Mouse (Mus musculus) G1E (cell line): ENCODE results near the gene Gpbp1.

Experiments
- CTCF ChIP-seq: IDR thresholded peaks from 2 replicates; pipeline ENCODE4 v1.5.1; 2012; ENCODE audit warnings: low read depth, low read length, inconsistent platforms, mixed read lengths
- GATA1 ChIP-seq: IDR thresholded peaks from 2 replicates; pipeline ENCODE4 v1.6.1; 2012; ENCODE audit warnings: borderline replicate concordance, low read length, inconsistent platforms, mixed read lengths
- TAL1 ChIP-seq: conservative IDR thresholded peaks from 2 replicates; pipeline ENCODE4 v1.6.1; 2012; ENCODE audit warnings: low read depth, low read length, inconsistent platforms, mixed read lengths

GRCm38 (mm10) chr13:111494330-111495029 lies 4.6 kb upstream of the Gpbp1 start:
- TF ChIP-seq CTCF (no peak), TAL1 (no peak), GATA1 (no peak)
